Mouse (Mus musculus): ENCODE measurements at regions not wholly inside any gene's neighbourhood (a gene's known extent, or its start where the extent isn't known, plus 50 kb on each side); places are given as distances from the start of the nearest gene placed in this dataset.
"Not testable (repeated sequence)": the region's sequence is repeated elsewhere in the genome, so short reads cannot be mapped to it uniquely, and the experiment has no call there.

- Histone ChIP-seq H3K9ac (ENCODE audit: low read length) (no peak overlapping the region), H3K27me3 (ENCODE audit: control insufficient read depth, insufficient read depth, low read length) (no peaks in the 10 kb centered on the region), H3K4me1 (replicated peaks; ENCODE audit: control insufficient read depth, insufficient read depth, low read length) (no peaks in the 10 kb centered on the region), H3K27ac (ENCODE audit: low read depth, low read length) (no peak overlapping the region), H3K4me2 (ENCODE audit: low read depth, low read length, severe bottlenecking) (no peak overlapping the region), H3K36me3 (ENCODE audit: control insufficient read depth, insufficient read depth, low read length) (no peaks in the 10 kb centered on the region), H3K9me3 (ENCODE audit: control insufficient read depth, low read length) (no peaks in the 10 kb centered on the region), H3K4me3 (ENCODE audit: low read depth, low read length) (no peak overlapping the region)
- DNase-seq (ENCODE audit: low spot score): no peak
- no peak for ATAC-seq (replicated peaks; ENCODE audit: low FRiP score)
These were observed 96.0 kb upstream of the Tacstd2 start for GRCm38 (mm10) chr6:67631617-67632016.

- H3K27ac ChIP-seq (ENCODE audit: low read depth, low read length): no peak overlapping the region
- DNase-seq (ENCODE audit: low spot score) (no peak), ATAC-seq (replicated peaks; ENCODE audit: low FRiP score) (no peak)
These were observed 74.8 kb upstream of the Tacstd2 start for GRCm38 (mm10) chr6:67610402-67610801.

DNA sequence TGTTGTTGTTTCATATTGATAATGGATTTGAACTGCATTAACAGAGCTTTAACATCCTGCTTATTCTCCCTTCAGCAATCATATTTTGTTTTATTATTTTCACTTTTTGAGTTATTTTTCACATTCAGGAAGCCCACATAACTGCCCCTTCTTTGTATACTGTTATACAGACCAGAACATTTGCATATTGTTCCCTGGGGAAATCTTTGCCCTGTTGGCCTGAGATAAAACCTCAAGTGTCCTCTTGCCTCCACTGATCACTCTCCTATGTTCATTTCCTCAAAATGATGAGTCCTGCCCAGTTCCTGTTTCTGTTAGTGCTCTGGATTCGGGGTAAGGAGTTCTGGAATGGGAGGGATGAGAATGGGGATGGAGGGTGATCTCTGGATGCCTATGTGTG is 73.9 kb upstream of the Tacstd2 start:
- not testable (repeated sequence) for H3K27ac ChIP-seq (ENCODE audit: low read depth, low read length); ATAC-seq (replicated peaks; ENCODE audit: low FRiP score); H3K9me3 ChIP-seq (ENCODE audit: control insufficient read depth, low read length); H3K36me3 ChIP-seq (ENCODE audit: control insufficient read depth, insufficient read depth, low read length); DNase-seq (ENCODE audit: low spot score); H3K4me1 ChIP-seq (replicated peaks; ENCODE audit: control insufficient read depth, insufficient read depth, low read length); H3K4me3 ChIP-seq (ENCODE audit: low read depth, low read length); H3K4me2 ChIP-seq (ENCODE audit: low read depth, low read length, severe bottlenecking); H3K9ac ChIP-seq (ENCODE audit: low read length); H3K27me3 ChIP-seq (ENCODE audit: control insufficient read depth, insufficient read depth, low read length)
- WGBS: 74% methylated on average over 1 of the region's 1 CpGs

More at GRCm38 (mm10) chr6:67610402-67610801, 74.8 kb upstream of the Tacstd2 start:
- H3K9ac ChIP-seq (ENCODE audit: low read length): no peak overlapping the region
- H3K4me2 ChIP-seq (ENCODE audit: low read depth, low read length, severe bottlenecking): no peak overlapping the region
- H3K9me3 ChIP-seq (ENCODE audit: control insufficient read depth, low read length): no peaks in the 10 kb centered on the region; the same call in 1 of the 2 replicates
- 70% methylated on average over 1 of the region's 1 CpGs for WGBS
- no peak overlapping the region for H3K4me3 ChIP-seq (ENCODE audit: low read depth, low read length)
- H3K4me1 ChIP-seq (replicated peaks; ENCODE audit: control insufficient read depth, insufficient read depth, low read length): no peaks in the 10 kb centered on the region
- no peaks in the 10 kb centered on the region for H3K36me3 ChIP-seq (ENCODE audit: control insufficient read depth, insufficient read depth, low read length)
- H3K27me3 ChIP-seq (ENCODE audit: control insufficient read depth, insufficient read depth, low read length): no peaks in the 10 kb centered on the region

Data from forebrain, embryonic 11.5 days (tissue).